Mouse (Mus musculus) E14TG2a.4 (cell line): ENCODE results near the gene Rorc.

Experiments
- CTCF ChIP-seq: conservative IDR thresholded peaks from 2 replicates; pipeline ENCODE4 v1.5.1; 2014; ENCODE audit warnings: low read length
- NANOG ChIP-seq: IDR thresholded peaks from 2 replicates; pipeline ENCODE4 v1.6.1; 2014; ENCODE audit warnings: borderline replicate concordance, low read length, mixed read lengths

- TF ChIP-seq CTCF: no peak
- TF ChIP-seq NANOG: no peak
These were observed 9.1 kb upstream of the Rorc start for GRCm38 (mm10) chr3:94363291-94364153.
